Mouse (Mus musculus) adrenal gland, postnatal 4 days (tissue): ENCODE data around the gene Mrpl4. TPM values are rescaled to one million over a fixed set of nuclear protein-coding genes. Genes with fewer than 3 reads are reported as not detected.

ENCODE experiments used
- DNase-seq, 2 experiments: peaks; one replicate each; pipeline ENCODE4 v3.0.0; 2021 to 2022; ENCODE audit warnings: low spot score in 2 of 2, mixed read lengths in 2 of 2
- total RNA-seq, 2 experiments: library from RNA; stranded (reverse); gene quantifications; 2 replicates each; pipeline ENCODE4 v1.2.3; 2021

Gene Mrpl4
- total RNA-seq, 2 experiments from 2014 or later = 96.9 to 97.0 TPM

- DNase-seq = no peak
Measured at GRCm38 (mm10) chr9:21016331-21017176, 14.0 kb downstream of the Mrpl4 start.

DNA sequence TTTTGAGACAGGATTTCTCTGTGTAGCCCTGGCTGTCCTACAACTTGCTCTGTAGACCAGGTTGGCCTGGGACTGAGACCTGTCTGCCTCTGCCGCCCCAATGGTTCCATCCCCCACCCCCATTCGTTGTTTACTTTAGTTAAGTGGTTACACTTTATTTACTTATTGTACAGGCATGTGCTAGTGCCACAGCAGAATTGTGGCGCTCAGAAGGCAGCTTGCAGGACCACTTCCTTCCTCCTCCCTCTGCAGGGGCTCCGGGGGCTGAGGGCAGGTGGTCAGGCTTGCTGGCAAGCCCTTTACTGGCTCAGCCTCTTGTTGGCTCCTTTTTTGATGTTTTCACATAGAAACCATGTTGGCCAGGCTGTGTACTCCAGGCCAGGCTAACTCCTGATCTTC, 14.6 kb downstream of the Mrpl4 start:
- DNase-seq = no peak

- no peak for DNase-seq
Measured at GRCm38 (mm10) chr9:21018600-21018999, 16.1 kb downstream of the Mrpl4 start.

- DNase-seq = no peak
Measured at GRCm38 (mm10) chr9:21021363-21021762, 18.8 kb downstream of the Mrpl4 start.

DNA sequence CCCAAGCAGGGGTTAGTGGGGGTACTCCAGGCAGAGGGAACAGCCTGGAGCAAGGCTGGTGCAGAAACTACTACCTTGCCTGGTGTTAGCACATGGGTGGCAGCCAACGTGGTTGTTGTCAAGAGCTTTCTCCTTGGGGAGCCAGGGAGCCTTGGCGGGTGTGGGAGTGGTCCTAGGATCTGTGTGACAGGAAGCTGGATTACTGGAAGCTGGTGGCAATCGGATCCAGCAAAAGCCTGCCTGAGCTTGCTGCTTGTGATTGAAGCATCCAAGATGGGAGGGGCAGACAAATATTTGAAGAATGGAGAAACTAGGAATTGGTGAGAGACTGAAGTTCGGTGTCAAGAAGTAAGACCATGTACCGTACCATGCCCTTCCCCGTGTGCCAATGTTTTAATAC, 19.8 kb downstream of the Mrpl4 start:
- DNase-seq = no peak

DNA sequence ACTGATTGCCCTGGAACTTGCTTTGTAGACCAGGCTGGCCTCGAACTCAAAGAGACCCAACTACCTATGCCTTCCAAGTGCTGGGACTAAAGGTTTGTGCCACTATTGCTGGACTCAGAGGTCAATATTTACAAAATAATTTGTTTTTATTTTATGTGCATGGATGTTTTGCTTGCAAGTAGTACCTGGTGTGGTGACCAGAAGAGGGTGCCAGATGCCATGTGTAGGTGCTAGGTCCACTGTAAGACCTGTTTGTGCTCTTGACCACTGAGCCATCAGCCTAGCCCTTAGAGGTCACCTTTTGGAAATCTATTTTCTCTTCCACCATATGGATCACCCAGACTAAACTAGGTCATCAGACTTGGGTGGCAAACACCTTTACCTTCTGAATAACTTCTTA, 20.2 kb downstream of the Mrpl4 start:
- DNase-seq = no peak

- DNase-seq = no peak
Measured at GRCm38 (mm10) chr9:21025258-21025810, 22.8 kb downstream of the Mrpl4 start.

GRCm38 (mm10) chr9:21026849-21027248, 24.3 kb downstream of the Mrpl4 start:
- no peak for DNase-seq

GRCm38 (mm10) chr9:21027774-21028290, 25.3 kb downstream of the Mrpl4 start:
- no peak for DNase-seq

DNA sequence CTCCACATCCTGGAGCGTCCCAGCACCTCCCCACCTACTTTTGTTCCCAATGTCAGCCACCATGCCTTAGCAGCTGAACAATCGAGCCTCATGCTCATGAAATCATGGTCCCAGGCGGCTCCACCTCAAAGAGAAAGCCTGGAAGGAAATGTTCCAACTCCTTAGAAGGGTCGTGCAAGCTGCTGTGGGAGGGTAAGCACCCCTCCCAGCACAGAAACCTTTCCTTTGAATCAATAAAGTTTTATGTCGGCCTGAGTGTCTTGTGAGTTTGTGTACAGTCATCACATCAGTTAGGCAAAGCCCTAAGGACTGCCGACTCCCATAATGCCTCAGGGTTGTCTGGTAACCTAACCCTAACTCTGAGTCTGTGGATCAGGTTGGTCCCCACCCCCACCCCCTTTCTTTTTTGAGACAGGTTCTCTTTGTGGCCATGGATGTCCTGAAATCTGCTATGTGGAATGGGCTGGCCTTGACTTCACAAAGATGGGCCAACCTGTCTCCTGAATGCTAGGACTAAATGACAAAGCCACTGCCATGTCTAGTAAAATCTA, 26.1 kb downstream of the Mrpl4 start:
- DNase-seq = no peak

GRCm38 (mm10) chr9:21029291-21030054, 26.9 kb downstream of the Mrpl4 start, which contains the start of gene Icam4:
Gene Icam4 (plus strand): TSS chr9:21029373.
- peak; percentile 58 to 67 for DNase-seq

GRCm38 (mm10) chr9:21030055-21030600, 27.6 kb downstream of the Mrpl4 start:
- DNase-seq = no peak

DNA sequence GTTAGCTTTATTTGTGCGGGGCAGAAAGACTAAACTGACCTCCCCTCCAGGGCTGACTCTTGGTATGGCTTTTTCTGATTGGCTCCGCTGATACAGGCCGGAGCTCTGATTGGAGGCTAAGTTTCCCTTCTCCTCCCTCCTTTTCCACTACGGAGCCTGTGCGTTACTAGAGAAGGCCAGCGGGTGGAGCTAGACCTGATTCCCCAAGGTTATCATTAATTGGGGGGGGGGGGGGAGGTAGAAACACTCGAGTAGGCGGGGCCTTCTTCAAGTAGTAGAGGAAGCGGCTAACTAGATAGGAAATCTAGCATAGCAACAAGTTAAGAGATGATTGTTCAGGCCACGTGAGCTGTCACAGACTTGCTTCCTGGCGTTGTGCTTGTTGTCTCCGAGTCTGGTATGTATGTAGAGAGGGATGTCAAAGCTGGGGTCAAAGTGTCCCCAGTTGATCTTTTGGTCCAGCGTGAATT, 28.3 kb downstream of the Mrpl4 start:
- DNase-seq = peak; percentile 54 to 67

DNA sequence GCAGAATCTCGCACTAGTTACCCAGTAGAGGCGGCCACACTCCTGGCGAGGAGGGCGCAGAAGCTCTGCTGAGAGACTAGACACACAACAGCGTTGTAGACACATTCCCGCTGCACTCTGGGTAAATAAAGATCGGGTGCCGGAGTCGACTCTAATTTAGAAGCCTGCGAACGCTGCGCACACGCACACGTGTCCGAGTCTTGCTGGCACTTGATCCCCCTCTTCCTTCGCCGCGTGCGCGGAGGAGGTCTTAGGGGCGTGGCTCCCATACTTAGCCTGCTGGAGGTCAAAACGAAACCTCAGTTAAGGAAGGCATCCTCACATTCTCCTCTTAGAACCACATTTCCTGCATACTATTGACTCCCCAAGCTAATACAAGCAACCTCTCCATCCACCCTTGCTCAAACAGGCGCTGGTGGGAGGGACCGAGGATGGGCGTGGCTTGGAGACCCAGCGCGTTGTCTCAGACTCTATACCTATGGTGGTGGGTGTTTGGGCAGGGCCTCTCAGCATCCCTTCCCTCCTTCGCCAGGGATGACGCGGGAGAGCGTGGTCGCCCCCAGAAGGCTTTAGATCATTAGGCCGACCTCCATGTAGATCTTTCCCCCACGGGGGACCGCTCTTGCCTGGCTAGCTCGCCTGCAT, 28.8 kb downstream of the Mrpl4 start:
- peak in 1 of 2 experiments; percentile 35 for DNase-seq

- no peak for DNase-seq
Measured at GRCm38 (mm10) chr9:21031896-21032351, 29.4 kb downstream of the Mrpl4 start, which contains the start of gene Icam5. Gene Icam5 (plus strand): TSS chr9:21032073.

DNA sequence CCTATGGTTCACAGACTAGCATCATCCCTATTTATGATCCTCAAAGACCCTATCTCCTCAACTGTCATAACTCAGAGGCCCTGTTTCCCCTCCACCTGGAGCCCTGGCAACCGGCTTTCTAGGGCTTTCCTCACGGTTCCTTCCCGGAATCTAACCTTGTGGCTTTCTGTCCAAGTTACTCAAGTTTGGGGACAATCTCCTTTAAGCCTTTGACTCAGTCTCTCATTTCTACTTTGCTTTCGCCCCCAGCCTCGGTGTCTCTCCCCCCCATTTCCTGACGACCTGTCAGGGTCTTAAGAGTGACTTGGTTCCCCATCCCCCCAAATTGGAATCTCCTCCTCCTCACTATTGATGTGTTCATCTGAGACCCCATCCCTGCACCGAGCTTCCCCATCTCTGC, 30.0 kb downstream of the Mrpl4 start:
- DNase-seq = no peak

DNA sequence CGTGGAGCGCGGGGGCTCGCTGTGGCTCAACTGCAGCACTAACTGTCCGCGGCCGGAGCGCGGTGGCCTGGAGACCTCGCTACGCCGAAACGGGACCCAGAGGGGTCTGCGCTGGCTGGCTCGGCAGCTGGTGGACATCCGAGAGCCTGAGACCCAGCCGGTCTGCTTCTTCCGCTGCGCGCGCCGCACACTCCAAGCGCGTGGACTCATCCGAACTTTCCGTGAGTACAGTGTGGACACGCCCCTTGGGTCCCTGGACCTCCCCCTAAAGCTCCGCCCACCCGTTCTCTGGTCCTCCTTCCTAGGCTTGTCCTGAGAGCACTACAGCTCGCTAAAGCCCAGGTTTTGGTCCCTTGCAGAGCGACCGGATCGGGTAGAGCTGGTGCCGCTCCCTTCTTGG, 30.6 kb downstream of the Mrpl4 start:
- DNase-seq = peak in 1 of 2 experiments; percentile 63

- no peak for DNase-seq
Measured at GRCm38 (mm10) chr9:21034481-21035085, 32.0 kb downstream of the Mrpl4 start.

GRCm38 (mm10) chr9:21035586-21035985, 33.0 kb downstream of the Mrpl4 start:
- DNase-seq = no peak

DNA sequence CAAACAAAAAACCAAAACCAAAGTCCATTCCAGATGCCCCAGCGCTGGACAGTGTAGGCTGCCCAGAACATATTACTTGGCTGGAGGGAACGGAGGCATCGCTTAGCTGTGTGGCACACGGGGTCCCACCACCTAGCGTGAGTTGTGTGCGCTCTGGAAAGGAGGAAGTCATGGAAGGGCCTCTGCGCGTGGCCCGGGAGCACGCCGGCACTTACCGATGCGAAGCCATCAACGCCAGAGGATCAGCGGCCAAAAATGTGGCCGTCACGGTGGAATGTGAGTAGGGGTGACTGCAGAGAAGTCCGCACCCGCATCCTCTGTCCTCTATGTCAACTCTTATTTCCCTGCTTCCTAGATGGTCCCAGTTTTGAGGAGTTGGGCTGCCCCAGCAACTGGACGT, 33.6 kb downstream of the Mrpl4 start:
- DNase-seq = no peak
